ENCODE assay signal across 25 mouse cellular contexts in the genomic region with DNA sequence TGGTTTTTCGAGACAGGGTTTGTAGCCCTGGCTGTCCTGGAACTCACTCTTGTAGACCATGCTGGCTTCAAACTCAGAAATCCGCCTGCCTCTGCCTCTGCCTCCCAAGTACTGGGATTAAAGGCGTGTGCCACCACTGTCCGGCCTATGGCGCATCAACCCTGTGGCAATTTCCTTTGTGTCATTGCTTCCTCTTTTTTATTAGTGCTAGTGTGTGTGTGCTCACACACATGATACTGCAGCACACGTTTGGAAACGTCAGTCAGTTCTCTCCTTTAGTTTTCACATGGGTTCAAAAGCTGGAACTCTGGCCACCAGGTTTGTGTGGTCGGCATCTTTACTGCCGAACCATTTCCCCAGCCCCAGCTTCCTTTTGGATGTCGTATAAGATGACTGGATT. TPM values are rescaled to one million over a fixed set of nuclear protein-coding genes. Genes with fewer than 3 reads are reported as not detected.
DNase-seq lines count a peak whose midpoint lies in the region; ATAC-seq and TF ChIP-seq lines count a peak whose summit lies in the region.
"Had no signal": no experiment of that assay in that cellular context is flagged by ENCODE, and none has a peak within 500 bp of the region (broad histone marks: within the 10 kb centered on the region; RNA-seq: fewer than 3 reads in every experiment).

No protein-coding gene starts in this region.

- H3K27ac ChIP-seq in MEL (ENCODE audit: control insufficient read depth, low read depth, low read length): no peak overlapping the region
- H3K27ac ChIP-seq: embryonic facial prominence, embryonic 13.5 days; forebrain, embryonic 13.5 days; heart, embryonic 13.5 days; hindbrain, embryonic 12.5 days had no signal

- TF ChIP-seq EP300 in MEL (IDR thresholded peaks at IDR 0.05; ENCODE audit: low read depth in 1 of 2, low read length in 2 of 2): no peak

- no peak for TF ChIP-seq POLR2A in MEL (IDR thresholded peaks at IDR 0.05; ENCODE audit: control insufficient read depth in 1 of 2, insufficient read depth in 1 of 2, low read depth in 1 of 2, low read length in 2 of 2, poor library complexity in 1 of 2)

- no peaks in the 10 kb centered on the region for H3K27me3 ChIP-seq in MEL (ENCODE audit: control insufficient read depth in 1 of 2, insufficient read depth in 2 of 2, low read length in 2 of 2)
- H3K27me3 ChIP-seq: embryonic facial prominence, embryonic 13.5 days; forebrain, embryonic 13.5 days; heart, embryonic 13.5 days; hindbrain, embryonic 12.5 days; Patski had no signal

- peaks cover 87% of the 10 kb centered on the region for H3K79me2 ChIP-seq in MEL (ENCODE audit: control insufficient read depth, insufficient read depth, low read length, poor library complexity)

- H3K4me3 ChIP-seq in MEL (ENCODE audit: control insufficient read depth in 1 of 2, insufficient read depth in 1 of 2, low read depth in 2 of 2, low read length in 2 of 2): no peak overlapping the region
- H3K4me3 ChIP-seq: embryonic facial prominence, embryonic 13.5 days; forebrain, embryonic 13.5 days; heart, embryonic 13.5 days; hindbrain, embryonic 12.5 days had no signal

- peaks cover 2 to 24% of the 10 kb centered on the region in 2 experiments; a peak in 3 of 4 replicates for H3K4me1 ChIP-seq in MEL (ENCODE audit: control insufficient read depth in 1 of 2, insufficient read depth in 2 of 2, low read length in 2 of 2)

- H3K9me3 ChIP-seq in MEL (replicated peaks; ENCODE audit: insufficient read depth, low read length): no peaks in the 10 kb centered on the region
- H3K9me3 ChIP-seq: embryonic facial prominence, embryonic 13.5 days; forebrain, embryonic 13.5 days; G1E; heart, embryonic 13.5 days; hindbrain, embryonic 12.5 days had no signal

- no peak for TF ChIP-seq CTCF in MEL (IDR thresholded peaks at IDR 0.05 in 2 of 3, conservative IDR thresholded peaks at IDR 0.05 in 1 of 3; ENCODE audit: control insufficient read depth in 1 of 3, insufficient read depth in 1 of 3, low read depth in 2 of 3, low read length in 3 of 3, poor library complexity in 1 of 3, severe bottlenecking in 1 of 3)

- DNase-seq in 416B (ENCODE audit: low read depth) (peak; percentile 77), MEL (ENCODE audit: low read depth, low spot score) (peak; percentile 49)
- no peak for DNase-seq in layer of hippocampus, adult 11-12 months (ENCODE audit: low spot score)
- DNase-seq in layer of hippocampus, postnatal 10 days (ENCODE audit: low spot score in 2 of 2): no peak
- DNase-seq in heart, adult 18-20 months: no peak
- DNase-seq: adrenal gland, adult 2 months; adrenal gland, postnatal 25 days; B cell, adult 2 months; cerebellum, adult 11-12 months; cerebellum, adult 9-10 months; cerebellum, postnatal 25 days; forebrain, postnatal 0 days; gastrocnemius, postnatal 14 days; heart, postnatal 36 days had no signal

- peaks cover 21 to 35% of the 10 kb centered on the region in 2 experiments for H3K36me3 ChIP-seq in MEL (ENCODE audit: control insufficient read depth in 1 of 2, insufficient read depth in 2 of 2, low read length in 2 of 2)

- no peak overlapping the region for H3K9ac ChIP-seq in MEL (ENCODE audit: control insufficient read depth, low read depth, low read length, poor library complexity, severe bottlenecking)
- H3K9ac ChIP-seq: embryonic facial prominence, embryonic 13.5 days; forebrain, embryonic 13.5 days; forebrain, postnatal 0 days; heart, embryonic 13.5 days; hindbrain, embryonic 12.5 days had no signal

- ATAC-seq in common myeloid progenitor, adult 5-6 weeks (replicated peaks; ENCODE audit: low read depth, poor library complexity, severe bottlenecking): peak; percentile 45
- ATAC-seq in megakaryocyte progenitor cell, adult 5-6 weeks (replicated peaks; ENCODE audit: poor library complexity): peak; percentile 66
- no peak for ATAC-seq in activated CD4-positive, CD25-positive, alpha-beta regulatory T cell, adult 4 months
- ATAC-seq: CD4-positive, CD25-positive, alpha-beta regulatory T cell, adult 4 months; forebrain, embryonic 13.5 days; forebrain, postnatal 0 days; hindbrain, embryonic 16.5 days; Patski had no signal

- TF ChIP-seq RAD21 in MEL (IDR thresholded peaks at IDR 0.05; ENCODE audit: low read depth, low read length): no peak

TF ChIP-seq in MEL, 35 proteins besides CTCF, POLR2A, EP300 and RAD21:
- TF ChIP-seq MEF2A (IDR thresholded peaks at IDR 0.05; ENCODE audit: extremely low read depth, insufficient replicate concordance, low read depth, low read length, poor library complexity, severe bottlenecking) (no peak), SIN3A (IDR thresholded peaks at IDR 0.05; ENCODE audit: low read length) (peak; percentile 30; the same call in 1 of the 2 replicates), TAL1 (IDR thresholded peaks at IDR 0.05; ENCODE audit: low read length) (no peak), UBTF (IDR thresholded peaks at IDR 0.05; ENCODE audit: borderline replicate concordance, insufficient read depth, low read depth, low read length) (no peak), RCOR1 (IDR thresholded peaks at IDR 0.05; ENCODE audit: low read depth, low read length) (no peak), ELF1 (IDR thresholded peaks at IDR 0.05; ENCODE audit: low read depth, low read length) (no peak), MAX (IDR thresholded peaks at IDR 0.05; ENCODE audit: low read length) (peak; percentile 19; the same call in 1 of the 2 replicates), MYC (IDR thresholded peaks at IDR 0.05; ENCODE audit: low read depth, low read length) (no peak), USF2 (IDR thresholded peaks at IDR 0.05; ENCODE audit: borderline replicate concordance in 1 of 2, insufficient read depth in 1 of 2, low read depth in 1 of 2, low read length in 2 of 2) (no peak), MXI1 (IDR thresholded peaks at IDR 0.05; ENCODE audit: low read depth, low read length) (0 out of 2 replicates have a peak, but pooled peaks have one; percentile 50), KAT2A (conservative IDR thresholded peaks at IDR 0.05; ENCODE audit: low read depth, low read length) (no peak), ZNF384 (IDR thresholded peaks at IDR 0.05; ENCODE audit: low read depth, low read length) (no peak), CHD2 (IDR thresholded peaks at IDR 0.05; ENCODE audit: low read length) (no peak), ZMIZ1 (IDR thresholded peaks at IDR 0.05; ENCODE audit: low read depth, low read length) (no peak), JUND (IDR thresholded peaks at IDR 0.05; ENCODE audit: low read depth, low read length) (no peak), ETS1 (IDR thresholded peaks at IDR 0.05; ENCODE audit: low read depth, low read length) (no peak)

RNA-seq across cellular contexts. Expression of a gene that starts 4.1 kb away (rescaled TPM):
- total RNA-seq in MEL (2012; rRNA removed): 0.04 TPM in 1 of 2 replicates, not detected in the other
- polyA plus RNA-seq in MEL (2012; ENCODE audit: insufficient read depth in 1 of 2, insufficient read length in 2 of 2, low read depth in 1 of 2, low replicate concordance in 2 of 2, missing spikeins in 1 of 2): under 1 TPM in 1 of 2 experiments, not detected in 1; 0.15 TPM
- 0.15 TPM in 1 of 2 replicates, not detected in the other for total RNA-seq in common myeloid progenitor, adult 5-6 weeks (2017)
- 0.05 TPM in 1 of 2 replicates, not detected in the other for total RNA-seq in megakaryocyte progenitor cell, adult 5-6 weeks (2015)
- total RNA-seq in megakaryocyte progenitor cell, adult 5-6 weeks (2017): not detected in 2 replicates
- total RNA-seq in layer of hippocampus, postnatal 10 days (2021): 1 to 10 TPM in 1 of 2 experiments, under 1 TPM in 1; 0.71 to 1.4 TPM
- total RNA-seq in heart, adult 18-20 months (2021): 1 to 10 TPM; 1.2 to 1.4 TPM
- polyA plus RNA-seq in activated CD4-positive, CD25-positive, alpha-beta regulatory T cell, adult 4 months (2017; shearing (Covaris generic)): 1 to 10 TPM; 1.1 to 2.0 TPM
- total RNA-seq: G1E had no signal
- polyA plus RNA-seq: adrenal gland, adult 2 months; G1E had no signal

RNA-seq across cellular contexts. Expression of a gene that starts 4.4 kb away (rescaled TPM):
- total RNA-seq in MEL (2012; rRNA removed): 60.2 and 84.1 TPM in 2 replicates
- 10 to 100 TPM in 1 of 2 experiments, not detected in 1; 78.6 TPM for polyA plus RNA-seq in MEL (2012; ENCODE audit: insufficient read depth in 1 of 2, insufficient read length in 2 of 2, low read depth in 1 of 2, low replicate concordance in 2 of 2, missing spikeins in 1 of 2)
- total RNA-seq in common myeloid progenitor, adult 5-6 weeks (2017): 46.8 and 66.6 TPM in 2 replicates
- 41.9 and 48.6 TPM in 2 replicates for total RNA-seq in megakaryocyte progenitor cell, adult 5-6 weeks (2015)
- total RNA-seq in megakaryocyte progenitor cell, adult 5-6 weeks (2017): 57.7 and 61.9 TPM in 2 replicates
- 10 to 100 TPM; 19.1 to 26.8 TPM for total RNA-seq in layer of hippocampus, postnatal 10 days (2021)
- total RNA-seq in heart, adult 18-20 months (2021): 1 to 10 TPM; 6.3 to 6.9 TPM
- 10 to 100 TPM; 56.3 to 76.7 TPM for polyA plus RNA-seq in activated CD4-positive, CD25-positive, alpha-beta regulatory T cell, adult 4 months (2017; shearing (Covaris generic))

Comparison
In these comparisons a context has a peak if more than half of its experiments do, and no peak if none do; other contexts are left out.
1. DNase-seq: peak in 416B (single experiment) and MEL (single experiment); none in layer of hippocampus, adult 11-12 months (single experiment), layer of hippocampus, postnatal 10 days (0 of 2) and heart, adult 18-20 months (0 of 2).